Mouse (Mus musculus) regulatory T cell (primary cell): ENCODE measurements at regions not wholly inside any gene's neighbourhood (a gene's known extent, or its start where the extent isn't known, plus 50 kb on each side); places are given as distances from the start of the nearest gene placed in this dataset.
"Not testable (repeated sequence)": the region's sequence is repeated elsewhere in the genome, so short reads cannot be mapped to it uniquely, and the experiment has no call there.

ENCODE experiments used
- in situ Hi-C: fragments of 300-600 bp; cut with MboI, MseI; formaldehyde crosslinking; loops from one replicate; pipeline ENCODE4 v1.15.1; 2025; ENCODE audit warnings: high pct_unique_total_duplicates

GRCm38 (mm10) chr1:17250723-17251122 is 895.0 kb downstream of the Crisp4 start:
- in situ Hi-C loops = loop anchor here (5.0 kb wide), 1 partner anchor 208 kb away; no protein-coding TSS in a partner anchor

GRCm38 (mm10) chr1:17244186-17244585 is 901.5 kb downstream of the Crisp4 start:
- in situ Hi-C loops = no loop called here

GRCm38 (mm10) chr1:17240291-17240690 is 905.4 kb downstream of the Crisp4 start:
- in situ Hi-C loops = not testable (repeated sequence)
